Mouse (Mus musculus): ENCODE data around the gene Smndc1. TPM values are rescaled to one million over a fixed set of nuclear protein-coding genes. Genes with fewer than 3 reads are reported as not detected.

Gene Smndc1
- polyA plus RNA-seq, 1 experiment from 2014 or later = 28.0 TPM

DNA sequence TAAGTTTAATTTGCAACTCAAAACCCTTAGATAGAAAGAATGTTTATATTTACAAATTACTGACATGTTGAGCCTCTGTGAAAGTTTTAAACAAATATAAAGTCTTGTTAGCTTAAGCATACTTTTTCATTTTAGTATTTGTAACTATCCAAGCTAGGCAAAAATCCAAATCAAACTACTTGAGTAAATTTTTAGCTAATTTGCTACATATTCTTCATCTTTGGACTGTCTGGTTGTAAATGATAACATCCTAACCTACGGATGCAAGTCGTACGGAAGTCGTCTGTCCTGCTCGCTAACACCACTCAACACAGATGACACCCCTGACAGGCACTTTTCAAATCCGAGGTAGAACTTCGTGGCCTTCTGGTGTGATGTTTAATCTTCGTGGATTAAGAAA, 12.7 kb downstream of the Smndc1 start:
- no peak overlapping the region for H3K27ac ChIP-seq (ENCODE audit: low read length)
- H3K4me2 ChIP-seq (ENCODE audit: low read depth, low read length) = no peak overlapping the region
- H3K27me3 ChIP-seq (ENCODE audit: control insufficient read depth, insufficient read depth, low read length) = no peaks in the 10 kb centered on the region
- no peak for ATAC-seq (replicated peaks; ENCODE audit: extremely low read depth, insufficient read depth, low FRiP score)
- 83% methylated on average over 8 of the region's 8 CpGs for WGBS
- H3K4me3 ChIP-seq (ENCODE audit: low read length) = no peak overlapping the region
- H3K4me1 ChIP-seq (ENCODE audit: control insufficient read depth, insufficient read depth, low read length) = no peaks in the 10 kb centered on the region
- peaks cover 35% of the 10 kb centered on the region for H3K36me3 ChIP-seq (ENCODE audit: control insufficient read depth, insufficient read depth)
- no peak overlapping the region for H3K9ac ChIP-seq (ENCODE audit: low read length)
- H3K9me3 ChIP-seq (replicated peaks; ENCODE audit: control insufficient read depth, low read length) = no peaks in the 10 kb centered on the region

DNA sequence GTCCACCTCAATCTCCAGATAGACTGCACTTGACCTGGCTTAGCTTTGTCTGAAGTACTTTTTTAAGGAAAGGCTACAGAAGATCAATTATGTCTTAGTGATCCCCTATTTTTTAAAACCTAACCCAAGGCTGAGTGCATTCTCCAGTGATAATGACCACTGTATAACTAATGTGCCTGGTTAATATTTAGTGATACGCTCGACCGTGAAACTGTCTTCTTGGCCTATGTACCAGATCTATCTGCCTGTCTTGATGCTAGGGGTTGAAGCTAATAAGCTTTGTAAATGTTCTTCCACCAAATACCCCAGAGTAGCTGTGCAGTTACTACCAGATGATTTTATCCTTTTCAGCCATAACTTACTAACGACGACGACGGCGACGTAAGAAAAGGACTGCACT, 14.6 kb downstream of the Smndc1 start:
- WGBS = 93% methylated on average over 9 of the region's 9 CpGs
- H3K4me3 ChIP-seq (ENCODE audit: low read length) = no peak overlapping the region
- H3K27me3 ChIP-seq (ENCODE audit: control insufficient read depth, insufficient read depth, low read length) = no peaks in the 10 kb centered on the region
- H3K4me2 ChIP-seq (ENCODE audit: low read depth, low read length) = no peak overlapping the region
- H3K36me3 ChIP-seq (ENCODE audit: control insufficient read depth, insufficient read depth) = peaks cover 29% of the 10 kb centered on the region
- no peaks in the 10 kb centered on the region for H3K4me1 ChIP-seq (ENCODE audit: control insufficient read depth, insufficient read depth, low read length)
- H3K27ac ChIP-seq (ENCODE audit: low read length) = no peak overlapping the region
- H3K9ac ChIP-seq (ENCODE audit: low read length) = no peak overlapping the region
- ATAC-seq (replicated peaks; ENCODE audit: extremely low read depth, insufficient read depth, low FRiP score) = no peak
- no peaks in the 10 kb centered on the region for H3K9me3 ChIP-seq (replicated peaks; ENCODE audit: control insufficient read depth, low read length)

- Histone ChIP-seq H3K4me3 (ENCODE audit: low read length) (no peak overlapping the region), H3K4me1 (ENCODE audit: control insufficient read depth, insufficient read depth, low read length) (no peaks in the 10 kb centered on the region), H3K27ac (ENCODE audit: low read length) (no peak overlapping the region), H3K9me3 (replicated peaks; ENCODE audit: control insufficient read depth, low read length) (no peaks in the 10 kb centered on the region), H3K36me3 (ENCODE audit: control insufficient read depth, insufficient read depth) (peaks cover 25% of the 10 kb centered on the region), H3K9ac (ENCODE audit: low read length) (no peak overlapping the region), H3K4me2 (ENCODE audit: low read depth, low read length) (no peak overlapping the region), H3K27me3 (ENCODE audit: control insufficient read depth, insufficient read depth, low read length) (no peaks in the 10 kb centered on the region)
- ATAC-seq (replicated peaks; ENCODE audit: extremely low read depth, insufficient read depth, low FRiP score) = no peak
- 89% methylated on average over 6 of the region's 6 CpGs for WGBS
These were observed 15.1 kb downstream of the Smndc1 start for GRCm38 (mm10) chr19:53375299-53375698.

GRCm38 (mm10) chr19:53373570-53373969, 16.8 kb downstream of the Smndc1 start:
- no peak for ATAC-seq (replicated peaks; ENCODE audit: extremely low read depth, insufficient read depth, low FRiP score)
- H3K4me3 ChIP-seq (ENCODE audit: low read length) = no peak overlapping the region
- no peak overlapping the region for H3K27ac ChIP-seq (ENCODE audit: low read length)
- 85% methylated on average over 2 of the region's 2 CpGs for WGBS
- H3K27me3 ChIP-seq (ENCODE audit: control insufficient read depth, insufficient read depth, low read length) = no peaks in the 10 kb centered on the region
- H3K4me2 ChIP-seq (ENCODE audit: low read depth, low read length) = no peak overlapping the region
- H3K4me1 ChIP-seq (ENCODE audit: control insufficient read depth, insufficient read depth, low read length) = peaks cover 12% of the 10 kb centered on the region
- no peak overlapping the region for H3K9ac ChIP-seq (ENCODE audit: low read length)
- H3K9me3 ChIP-seq (replicated peaks; ENCODE audit: control insufficient read depth, low read length) = no peaks in the 10 kb centered on the region
- peaks cover 20% of the 10 kb centered on the region for H3K36me3 ChIP-seq (ENCODE audit: control insufficient read depth, insufficient read depth)

DNA sequence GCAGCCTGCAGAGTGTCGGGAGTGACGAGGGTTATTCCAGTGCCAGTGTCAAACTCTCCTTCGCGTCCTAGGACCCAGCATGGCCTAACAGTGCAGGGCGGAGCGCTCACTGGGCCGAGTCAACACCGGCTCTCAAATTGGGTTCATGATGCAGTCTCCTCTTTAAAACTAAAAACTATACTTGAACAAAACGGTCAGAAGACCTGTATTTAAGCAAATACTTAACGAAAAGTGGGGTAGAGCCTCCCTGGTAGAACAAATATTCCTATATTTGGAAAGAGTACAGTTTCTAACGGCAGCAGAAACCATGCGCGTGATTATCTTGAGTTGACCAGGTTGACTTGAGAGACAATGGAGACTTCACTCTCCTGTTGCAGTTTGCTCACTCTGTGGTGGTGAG, 18.7 kb downstream of the Smndc1 start, which contains the start of gene Gm10197:
TSS of gene Gm10197 (minus strand) at position 101 of the 400 bp plus-strand sequence.
- peaks cover 12% of the 10 kb centered on the region; the same call in 1 of the 2 replicates for H3K36me3 ChIP-seq (ENCODE audit: control insufficient read depth, insufficient read depth)
- no peak within 1 kb of the TSS for H3K4me2 ChIP-seq (ENCODE audit: low read depth, low read length)
- no peak for ATAC-seq (replicated peaks; ENCODE audit: extremely low read depth, insufficient read depth, low FRiP score)
- no peaks in the 10 kb centered on the region for H3K9me3 ChIP-seq (replicated peaks; ENCODE audit: control insufficient read depth, low read length)
- no peak within 1 kb of the TSS for H3K9ac ChIP-seq (ENCODE audit: low read length)
- H3K27me3 ChIP-seq (ENCODE audit: control insufficient read depth, insufficient read depth, low read length) = no peaks in the 10 kb centered on the region
- peaks cover 12% of the 10 kb centered on the region for H3K4me1 ChIP-seq (ENCODE audit: control insufficient read depth, insufficient read depth, low read length)
- no peak within 1 kb of the TSS for H3K4me3 ChIP-seq (ENCODE audit: low read length)
- WGBS = 69% methylated on average over 13 of the region's 13 CpGs
- H3K27ac ChIP-seq (ENCODE audit: low read length) = no peak within 1 kb of the TSS

DNA sequence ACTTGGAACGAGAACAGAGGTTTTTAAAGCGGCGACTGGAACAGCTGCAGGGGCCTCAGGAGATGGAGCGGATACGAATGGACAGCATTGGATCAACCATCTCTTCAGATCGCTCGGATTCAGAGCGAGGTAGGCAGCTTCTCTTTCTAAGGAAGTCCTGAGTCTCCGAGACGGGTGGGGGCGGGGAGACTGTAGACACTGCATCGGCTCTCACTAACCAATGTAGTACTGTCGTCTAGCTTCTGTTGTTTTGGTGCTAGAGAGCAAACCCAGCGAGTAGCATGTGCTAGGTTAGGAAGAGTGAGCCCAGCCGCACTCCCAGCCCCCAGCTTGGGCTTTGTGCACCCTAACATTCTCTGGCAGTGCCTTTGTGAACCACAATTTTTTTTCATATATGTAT, 20.1 kb downstream of the Smndc1 start:
- 76% methylated on average over 15 of the region's 15 CpGs for WGBS
- ATAC-seq (replicated peaks; ENCODE audit: extremely low read depth, insufficient read depth, low FRiP score) = no peak
- Histone ChIP-seq H3K36me3 (ENCODE audit: control insufficient read depth, insufficient read depth) (peaks cover 12% of the 10 kb centered on the region; the same call in 1 of the 2 replicates), H3K9me3 (replicated peaks; ENCODE audit: control insufficient read depth, low read length) (no peaks in the 10 kb centered on the region), H3K4me2 (ENCODE audit: low read depth, low read length) (no peak overlapping the region), H3K4me1 (ENCODE audit: control insufficient read depth, insufficient read depth, low read length) (peaks cover 21% of the 10 kb centered on the region), H3K9ac (ENCODE audit: low read length) (no peak overlapping the region), H3K27me3 (ENCODE audit: control insufficient read depth, insufficient read depth, low read length) (no peaks in the 10 kb centered on the region), H3K4me3 (ENCODE audit: low read length) (no peak overlapping the region), H3K27ac (ENCODE audit: low read length) (no peak overlapping the region)

DNA sequence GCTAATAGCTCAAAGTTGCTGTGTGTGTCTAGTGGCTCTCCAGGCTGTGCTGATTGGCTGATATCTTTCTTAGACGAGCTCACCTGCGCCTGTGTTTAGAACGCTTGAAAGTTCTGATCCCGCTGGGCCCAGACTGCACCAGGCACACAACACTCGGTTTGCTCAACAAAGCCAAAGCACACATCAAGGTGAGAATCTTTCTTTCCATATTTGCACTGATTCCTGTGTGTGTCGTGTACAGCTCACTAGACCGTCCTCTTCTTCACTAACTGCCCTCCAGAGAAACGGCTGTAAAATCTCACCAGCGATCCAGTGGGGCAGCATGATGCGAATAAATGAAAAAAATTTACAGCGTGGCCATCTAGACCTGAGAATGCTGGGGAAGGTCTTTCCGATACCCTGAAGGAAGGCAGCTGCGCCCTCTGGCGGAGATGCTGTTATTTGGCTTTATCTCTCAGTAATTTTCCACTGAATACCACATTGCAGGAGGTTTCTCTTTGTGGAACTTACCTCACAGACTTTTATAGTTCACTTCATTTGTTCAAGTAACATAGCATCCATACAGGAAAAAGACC, 20.8 kb downstream of the Smndc1 start:
- H3K4me1 ChIP-seq (ENCODE audit: control insufficient read depth, insufficient read depth, low read length) = peaks cover 25% of the 10 kb centered on the region
- H3K4me2 ChIP-seq (ENCODE audit: low read depth, low read length) = 0 out of 2 replicates have a peak overlapping the region, but pooled peaks have one; percentile 20
- H3K27ac ChIP-seq (ENCODE audit: low read length) = no peak overlapping the region
- H3K9me3 ChIP-seq (replicated peaks; ENCODE audit: control insufficient read depth, low read length) = no peaks in the 10 kb centered on the region
- peaks cover 8% of the 10 kb centered on the region; the same call in 1 of the 2 replicates for H3K36me3 ChIP-seq (ENCODE audit: control insufficient read depth, insufficient read depth)
- no peaks in the 10 kb centered on the region for H3K27me3 ChIP-seq (ENCODE audit: control insufficient read depth, insufficient read depth, low read length)
- no peak overlapping the region for H3K4me3 ChIP-seq (ENCODE audit: low read length)
- H3K9ac ChIP-seq (ENCODE audit: low read length) = peak overlapping the region; percentile 48
- WGBS = 27% methylated on average over 14 of the region's 14 CpGs
- ATAC-seq (replicated peaks; ENCODE audit: extremely low read depth, insufficient read depth, low FRiP score) = 0 out of 2 replicates have a peak, but pooled peaks have one; percentile 8

DNA sequence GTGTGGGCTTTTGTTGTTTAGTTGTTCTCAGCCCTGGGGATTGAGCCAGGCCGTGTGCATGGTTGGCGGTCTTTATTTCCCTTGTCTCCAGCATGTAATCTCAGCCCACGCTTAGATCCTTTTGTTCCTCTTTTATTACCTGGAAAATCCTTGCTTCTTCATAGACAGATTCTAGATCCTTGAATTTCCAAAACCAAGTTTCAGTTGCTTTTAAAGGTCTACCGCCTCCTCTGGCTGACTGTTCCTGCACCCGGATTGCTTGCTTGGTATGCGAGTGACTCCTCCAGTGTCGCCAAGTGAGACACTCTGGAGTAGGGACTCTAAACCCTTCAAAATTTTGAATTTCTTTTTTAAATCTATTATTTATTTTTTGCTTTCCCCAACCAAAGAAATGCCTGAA, 23.5 kb downstream of the Smndc1 start:
- no peak overlapping the region for H3K27ac ChIP-seq (ENCODE audit: low read length)
- no peaks in the 10 kb centered on the region for H3K9me3 ChIP-seq (replicated peaks; ENCODE audit: control insufficient read depth, low read length)
- no peak overlapping the region for H3K4me3 ChIP-seq (ENCODE audit: low read length)
- no peak overlapping the region for H3K4me2 ChIP-seq (ENCODE audit: low read depth, low read length)
- H3K36me3 ChIP-seq (ENCODE audit: control insufficient read depth, insufficient read depth) = peaks cover 3% of the 10 kb centered on the region; the same call in 1 of the 2 replicates
- ATAC-seq (replicated peaks; ENCODE audit: extremely low read depth, insufficient read depth, low FRiP score) = no peak
- H3K27me3 ChIP-seq (ENCODE audit: control insufficient read depth, insufficient read depth, low read length) = no peaks in the 10 kb centered on the region
- peaks cover 26% of the 10 kb centered on the region for H3K4me1 ChIP-seq (ENCODE audit: control insufficient read depth, insufficient read depth, low read length)
- H3K9ac ChIP-seq (ENCODE audit: low read length) = no peak overlapping the region
- 86% methylated on average over 7 of the region's 7 CpGs for WGBS

DNA sequence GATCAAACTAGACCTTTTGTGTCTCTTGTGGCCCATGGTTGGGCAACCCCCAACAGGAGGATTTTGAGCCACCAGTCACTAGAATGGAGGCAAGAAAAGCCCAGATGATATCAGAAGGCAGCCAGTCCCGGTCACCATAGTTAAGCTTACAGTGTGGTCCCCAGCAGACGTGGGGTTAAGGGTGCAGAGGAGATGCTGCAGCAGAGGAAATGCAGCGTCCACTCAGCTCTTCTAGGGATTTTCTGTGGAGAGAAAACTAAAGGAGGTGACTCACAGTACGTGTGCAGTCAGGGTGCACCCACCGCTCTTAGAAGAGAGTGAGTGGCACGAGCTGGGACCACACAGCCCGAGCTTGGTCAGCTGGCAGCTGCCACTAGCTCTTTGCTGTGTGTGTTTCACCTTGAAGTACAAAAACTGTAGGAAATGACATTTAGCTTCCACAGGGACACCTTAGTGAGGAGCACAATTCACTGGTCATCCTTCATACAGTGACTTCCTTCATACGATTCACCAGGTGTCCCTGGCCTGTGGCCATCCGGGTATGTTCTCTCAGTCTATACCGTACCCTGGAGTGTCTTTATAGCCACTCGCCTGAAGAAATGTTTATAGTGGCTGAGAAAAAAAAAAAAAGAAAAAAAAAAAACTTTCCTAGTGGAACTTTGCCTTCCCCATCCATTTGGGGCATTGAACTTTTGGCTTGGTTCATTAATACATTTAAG, 24.2 kb downstream of the Smndc1 start:
- Histone ChIP-seq H3K27ac (ENCODE audit: low read length) (no peak overlapping the region), H3K4me2 (ENCODE audit: low read depth, low read length) (no peak overlapping the region), H3K4me1 (ENCODE audit: control insufficient read depth, insufficient read depth, low read length) (peaks cover 26% of the 10 kb centered on the region), H3K27me3 (ENCODE audit: control insufficient read depth, insufficient read depth, low read length) (no peaks in the 10 kb centered on the region), H3K9ac (ENCODE audit: low read length) (no peak overlapping the region), H3K4me3 (ENCODE audit: low read length) (no peak overlapping the region), H3K36me3 (ENCODE audit: control insufficient read depth, insufficient read depth) (peaks cover 3% of the 10 kb centered on the region; the same call in 1 of the 2 replicates), H3K9me3 (replicated peaks; ENCODE audit: control insufficient read depth, low read length) (no peaks in the 10 kb centered on the region)
- no peak for ATAC-seq (replicated peaks; ENCODE audit: extremely low read depth, insufficient read depth, low FRiP score)
- 75% methylated on average over 11 of the region's 11 CpGs for WGBS

All from heart, embryonic 16.5 days (tissue).